Mouse (Mus musculus) liver, embryonic 13.5 days (tissue): ENCODE data around the gene Nav3. TPM values are rescaled to one million over a fixed set of nuclear protein-coding genes. Genes with fewer than 3 reads are reported as not detected.
A peak's percentile ranks its signal among the peaks of the same experiment; 100 is the strongest.

Source experiments
- ATAC-seq: fragments of 200-750 bp; cut with Nextera tagmentation; 2 replicates; pipeline ENCODE4 v1.8.0; 2017; ENCODE audit warnings: low read depth, mild to moderate bottlenecking, moderate number of reproducible peaks, moderate library complexity
- DNase-seq: peaks from one replicate; pipeline ENCODE4 v3.0.0; 2022
- H3K27ac ChIP-seq: fragments of 300-500 bp; sonication (generic); 2 replicates; pipeline ENCODE4 v1.5.1; 2015; ENCODE audit warnings: moderate library complexity, mild to moderate bottlenecking, inconsistent platforms
- H3K27me3 ChIP-seq: fragments of 300-500 bp; sonication (generic); 2 replicates; pipeline ENCODE4 v1.6.1; 2015; ENCODE audit warnings: mild to moderate bottlenecking, inconsistent platforms
- H3K36me3 ChIP-seq: fragments of 300-500 bp; sonication (generic); 2 replicates; pipeline ENCODE4 v1.6.1; 2015; ENCODE audit warnings: mild to moderate bottlenecking, inconsistent platforms
- H3K4me1 ChIP-seq: fragments of 300-500 bp; sonication (generic); replicated peaks from 2 replicates; pipeline ENCODE4 v1.6.1; 2015; ENCODE audit warnings: inconsistent platforms
- H3K4me2 ChIP-seq: fragments of 300-500 bp; sonication (generic); 2 replicates; pipeline ENCODE4 v1.6.1; 2015; ENCODE audit warnings: inconsistent platforms, mild to moderate bottlenecking, moderate library complexity
- H3K4me3 ChIP-seq: fragments of 300-500 bp; sonication (generic); replicated peaks from 2 replicates; pipeline ENCODE4 v1.5.1; 2015; ENCODE audit warnings: mild to moderate bottlenecking, inconsistent platforms
- H3K9ac ChIP-seq: fragments of 300-500 bp; sonication (generic); 2 replicates; pipeline ENCODE4 v1.6.1; 2015; ENCODE audit warnings: mild to moderate bottlenecking, inconsistent platforms
- H3K9me3 ChIP-seq: fragments of 300-500 bp; sonication (generic); replicated peaks from 2 replicates; pipeline ENCODE4 v1.6.1; 2016; ENCODE audit warnings: inconsistent platforms
- WGBS: fragments of 180-500 bp; shearing (Covaris S2); methylation state at CpG from one replicate; pipeline ENCODE4 v1.1.7; 2015; ENCODE audit not compliant: insufficient replicate concordance; 5-methylcytosine and 5-hydroxymethylcytosine counted together
- polyA plus RNA-seq: library from polyadenylated mRNA; unstranded; fragments of >200 nt; fragmentation: Nextera tagmentation; extraction: Ambion mirVana; gene quantifications from 2 replicates; pipeline ENCODE4 v1.2.1, GENCODE M21; 2015

Nav3 gene
- polyA plus RNA-seq, 1 experiment from 2014 or later: 0.41 TPM

GRCm38 (mm10) chr10:109718390-109718789, 737.6 kb downstream of the Nav3 start:
- no peaks in the 10 kb centered on the region for H3K4me1 ChIP-seq
- no peak overlapping the region for H3K4me3 ChIP-seq
- no peak overlapping the region for H3K27ac ChIP-seq
- H3K9ac ChIP-seq: no peak overlapping the region
- H3K27me3 ChIP-seq: no peaks in the 10 kb centered on the region
- WGBS: 73% methylated on average over 5 of the region's 5 CpGs
- DNase-seq: no peak
- no peaks in the 10 kb centered on the region for H3K36me3 ChIP-seq
- no peak for ATAC-seq
- H3K9me3 ChIP-seq: no peaks in the 10 kb centered on the region
- H3K4me2 ChIP-seq: no peak overlapping the region

GRCm38 (mm10) chr10:109713001-109713400, 743.0 kb downstream of the Nav3 start:
- Histone ChIP-seq H3K27me3 (no peaks in the 10 kb centered on the region), H3K36me3 (no peaks in the 10 kb centered on the region), H3K9me3 (no peaks in the 10 kb centered on the region), H3K4me1 (no peaks in the 10 kb centered on the region), H3K4me2 (no peak overlapping the region), H3K27ac (no peak overlapping the region), H3K9ac (no peak overlapping the region), H3K4me3 (no peak overlapping the region)
- 40% methylated on average over 5 of the region's 5 CpGs for WGBS
- ATAC-seq (no peak), DNase-seq (no peak)

- no peaks in the 10 kb centered on the region for H3K36me3 ChIP-seq
- H3K4me2 ChIP-seq: no peak overlapping the region
- no peak overlapping the region for H3K9ac ChIP-seq
- H3K4me1 ChIP-seq: no peaks in the 10 kb centered on the region
- H3K27me3 ChIP-seq: no peaks in the 10 kb centered on the region
- H3K4me3 ChIP-seq: no peak overlapping the region
- no peak for ATAC-seq
- no peak overlapping the region for H3K27ac ChIP-seq
- no peak for DNase-seq
- H3K9me3 ChIP-seq: no peaks in the 10 kb centered on the region
- WGBS: 37% methylated on average over 3 of the region's 3 CpGs
Observed at GRCm38 (mm10) chr10:109699771-109700335, 756.2 kb downstream of the Nav3 start.

- DNase-seq (no peak), ATAC-seq (no peak)
- H3K27ac ChIP-seq: no peak overlapping the region
- no peaks in the 10 kb centered on the region for H3K27me3 ChIP-seq
- H3K4me3 ChIP-seq: no peak overlapping the region
- no peak overlapping the region for H3K4me2 ChIP-seq
- no peak overlapping the region for H3K9ac ChIP-seq
- no peaks in the 10 kb centered on the region for H3K4me1 ChIP-seq
- WGBS: 56% methylated on average over 3 of the region's 3 CpGs
- H3K9me3 ChIP-seq: no peaks in the 10 kb centered on the region
- H3K36me3 ChIP-seq: no peaks in the 10 kb centered on the region
Observed at GRCm38 (mm10) chr10:109690564-109690963, 765.4 kb downstream of the Nav3 start.

- no peak for DNase-seq
- Histone ChIP-seq H3K36me3 (no peaks in the 10 kb centered on the region), H3K9ac (no peak overlapping the region), H3K27me3 (no peaks in the 10 kb centered on the region), H3K4me2 (no peak overlapping the region), H3K4me1 (no peaks in the 10 kb centered on the region), H3K9me3 (0 out of 2 replicates have a peak, but pooled peaks cover 3% of the 10 kb centered on the region), H3K27ac (no peak overlapping the region), H3K4me3 (no peak overlapping the region)
- WGBS: 49% methylated on average over 27 of the region's 27 CpGs
- no peak for ATAC-seq
Observed at GRCm38 (mm10) chr10:109684109-109685056, 771.6 kb downstream of the Nav3 start.

GRCm38 (mm10) chr10:109672896-109673295, 783.1 kb downstream of the Nav3 start:
- WGBS: 51% methylated on average over 2 of the region's 2 CpGs
- no peak overlapping the region for H3K9ac ChIP-seq
- no peaks in the 10 kb centered on the region for H3K9me3 ChIP-seq
- DNase-seq: no peak
- H3K27ac ChIP-seq: no peak overlapping the region
- no peak overlapping the region for H3K4me2 ChIP-seq
- no peak overlapping the region for H3K4me3 ChIP-seq
- no peak for ATAC-seq
- no peaks in the 10 kb centered on the region for H3K4me1 ChIP-seq
- H3K36me3 ChIP-seq: no peaks in the 10 kb centered on the region
- no peaks in the 10 kb centered on the region for H3K27me3 ChIP-seq

- no peaks in the 10 kb centered on the region for H3K4me1 ChIP-seq
- no peak for DNase-seq
- H3K9me3 ChIP-seq: no peaks in the 10 kb centered on the region
- H3K4me2 ChIP-seq: no peak overlapping the region
- H3K9ac ChIP-seq: no peak overlapping the region
- no peak overlapping the region for H3K27ac ChIP-seq
- H3K36me3 ChIP-seq: no peaks in the 10 kb centered on the region
- WGBS: 64% methylated on average over 4 of the region's 4 CpGs
- H3K27me3 ChIP-seq: no peaks in the 10 kb centered on the region
- H3K4me3 ChIP-seq: no peak overlapping the region
- ATAC-seq: no peak
Observed at GRCm38 (mm10) chr10:109667453-109667852, 788.6 kb downstream of the Nav3 start.

- Histone ChIP-seq H3K9me3 (no peaks in the 10 kb centered on the region), H3K27me3 (no peaks in the 10 kb centered on the region), H3K36me3 (no peaks in the 10 kb centered on the region), H3K9ac (no peak overlapping the region), H3K4me3 (no peak overlapping the region), H3K27ac (no peak overlapping the region), H3K4me1 (no peaks in the 10 kb centered on the region), H3K4me2 (no peak overlapping the region)
- ATAC-seq (no peak), DNase-seq (peak; percentile 19)
- 24% methylated on average over 14 of the region's 14 CpGs for WGBS
Observed at GRCm38 (mm10) chr10:109664629-109665317, 791.2 kb downstream of the Nav3 start.

GRCm38 (mm10) chr10:109651516-109651915, 804.5 kb downstream of the Nav3 start:
- DNase-seq (no peak), ATAC-seq (no peak)
- Histone ChIP-seq H3K9ac (no peak overlapping the region), H3K4me3 (no peak overlapping the region), H3K27me3 (no peaks in the 10 kb centered on the region), H3K27ac (no peak overlapping the region), H3K4me2 (no peak overlapping the region), H3K4me1 (no peaks in the 10 kb centered on the region), H3K36me3 (no peaks in the 10 kb centered on the region), H3K9me3 (no peaks in the 10 kb centered on the region)
- 56% methylated on average over 7 of the region's 7 CpGs for WGBS

GRCm38 (mm10) chr10:109643598-109643997, 812.4 kb downstream of the Nav3 start:
- H3K4me2 ChIP-seq: no peak overlapping the region
- no peak overlapping the region for H3K27ac ChIP-seq
- no peaks in the 10 kb centered on the region for H3K4me1 ChIP-seq
- no peaks in the 10 kb centered on the region for H3K27me3 ChIP-seq
- H3K36me3 ChIP-seq: no peaks in the 10 kb centered on the region
- WGBS: 71% methylated on average over 3 of the region's 3 CpGs
- 0 out of 2 replicates have a peak, but pooled peaks cover 1% of the 10 kb centered on the region for H3K9me3 ChIP-seq
- ATAC-seq (no peak), DNase-seq (no peak)
- H3K9ac ChIP-seq: no peak overlapping the region
- H3K4me3 ChIP-seq: no peak overlapping the region

- Histone ChIP-seq H3K27ac (no peak overlapping the region), H3K36me3 (no peaks in the 10 kb centered on the region), H3K27me3 (no peaks in the 10 kb centered on the region), H3K9ac (no peak overlapping the region), H3K9me3 (0 out of 2 replicates have a peak, but pooled peaks cover 6% of the 10 kb centered on the region), H3K4me3 (no peak overlapping the region), H3K4me1 (no peaks in the 10 kb centered on the region), H3K4me2 (no peak overlapping the region)
- DNase-seq: no peak
- no peak for ATAC-seq
- WGBS: 65% methylated on average over 7 of the region's 7 CpGs
Observed at GRCm38 (mm10) chr10:109641806-109642205, 814.2 kb downstream of the Nav3 start.
